Mouse (Mus musculus): Measurements from ENCODE around the gene Card10.
"Not testable (repeated sequence)": the region's sequence is repeated elsewhere in the genome, so short reads cannot be mapped to it uniquely, and the experiment has no call there.

Card10 gene

GRCm38 (mm10) chr15:78802776-78803391 is at the start of gene Card10:
TSS of gene Card10 (minus strand) at chr15:78803042.
- DNase-seq (ENCODE audit: extremely low read depth, low read depth, low spot score) = no peak

- DNase-seq (ENCODE audit: extremely low read depth, low read depth, low spot score) = no peak
Observed at GRCm38 (mm10) chr15:78851505-78852153, 48.8 kb upstream of the Card10 start.

- no peak for DNase-seq (ENCODE audit: extremely low read depth, low read depth, low spot score)
Observed at GRCm38 (mm10) chr15:78850944-78851343, 48.1 kb upstream of the Card10 start.

- no peak for DNase-seq (ENCODE audit: extremely low read depth, low read depth, low spot score)
Observed at GRCm38 (mm10) chr15:78850059-78850824, 47.4 kb upstream of the Card10 start.

- no peak for DNase-seq (ENCODE audit: extremely low read depth, low read depth, low spot score)
Observed at GRCm38 (mm10) chr15:78849485-78849884, 46.6 kb upstream of the Card10 start.

- no peak for DNase-seq (ENCODE audit: extremely low read depth, low read depth, low spot score)
Observed at GRCm38 (mm10) chr15:78848467-78848866, 45.6 kb upstream of the Card10 start.

GRCm38 (mm10) chr15:78846805-78847204 is 44.0 kb upstream of the Card10 start:
- not testable (repeated sequence) for DNase-seq (ENCODE audit: extremely low read depth, low read depth, low spot score)

- no peak for DNase-seq (ENCODE audit: extremely low read depth, low read depth, low spot score)
Observed at GRCm38 (mm10) chr15:78846352-78846751, 43.5 kb upstream of the Card10 start.

- no peak for DNase-seq (ENCODE audit: extremely low read depth, low read depth, low spot score)
Observed at GRCm38 (mm10) chr15:78845867-78846266, 43.0 kb upstream of the Card10 start.

GRCm38 (mm10) chr15:78845321-78845720 is 42.5 kb upstream of the Card10 start:
- DNase-seq (ENCODE audit: extremely low read depth, low read depth, low spot score) = no peak

GRCm38 (mm10) chr15:78844791-78845190 is 41.9 kb upstream of the Card10 start:
- DNase-seq (ENCODE audit: extremely low read depth, low read depth, low spot score) = no peak

GRCm38 (mm10) chr15:78843581-78844469 is 41.0 kb upstream of the Card10 start:
- no peak for DNase-seq (ENCODE audit: extremely low read depth, low read depth, low spot score)

GRCm38 (mm10) chr15:78842371-78843163 is 39.7 kb upstream of the Card10 start, which contains the start of gene Cdc42ep1:
TSS of gene Cdc42ep1 (plus strand) at chr15:78842624.
- DNase-seq (ENCODE audit: extremely low read depth, low read depth, low spot score) = no peak

- DNase-seq (ENCODE audit: extremely low read depth, low read depth, low spot score) = no peak
Observed at GRCm38 (mm10) chr15:78841161-78841790, 38.4 kb upstream of the Card10 start.

GRCm38 (mm10) chr15:78840751-78841150 is 37.9 kb upstream of the Card10 start:
- no peak for DNase-seq (ENCODE audit: extremely low read depth, low read depth, low spot score)

- DNase-seq (ENCODE audit: extremely low read depth, low read depth, low spot score) = no peak
Observed at GRCm38 (mm10) chr15:78840241-78840640, 37.4 kb upstream of the Card10 start.

GRCm38 (mm10) chr15:78839744-78840143 is 36.9 kb upstream of the Card10 start:
- DNase-seq (ENCODE audit: extremely low read depth, low read depth, low spot score) = no peak

- DNase-seq (ENCODE audit: extremely low read depth, low read depth, low spot score) = no peak
Observed at GRCm38 (mm10) chr15:78836086-78836621, 33.3 kb upstream of the Card10 start.
